Mouse (Mus musculus): Measurements from ENCODE around the gene Hsd17b14. TPM values are rescaled to one million over a fixed set of nuclear protein-coding genes. Genes with fewer than 3 reads are reported as not detected.

The Hsd17b14 gene
- 0.10 and 0.53 TPM in 2 replicates for polyA plus RNA-seq (2012; rRNA removed)

GRCm38 (mm10) chr7:45554744-45555143, at the start of gene Hsd17b14:
Gene Hsd17b14 (plus strand): TSS chr7:45554893.

GRCm38 (mm10) chr7:45509912-45510787, 44.5 kb upstream of the Hsd17b14 start, which contains the start of gene Nucb1:
Gene Nucb1 (minus strand): TSS chr7:45510406.

GRCm38 (mm10) chr7:45525809-45526473, 28.8 kb upstream of the Hsd17b14 start, which contains the start of the genes Ppp1r15a and Plekha4:
Gene Ppp1r15a (minus strand): TSS chr7:45526268.
Gene Plekha4 (plus strand): TSS chr7:45526330.

GRCm38 (mm10) chr7:45570103-45570741, 15.5 kb downstream of the Hsd17b14 start, which contains the start of gene Bcat2:
Gene Bcat2 (plus strand): TSS chr7:45570153.

GRCm38 (mm10) chr7:45617042-45617695, 62.5 kb downstream of the Hsd17b14 start, which contains the start of gene Fut1:
Gene Fut1 (plus strand): TSS chr7:45617289.

Other genes starting within 250 kb of the Hsd17b14 start
- gene Trpm4, start 221.1 kb upstream of the Hsd17b14 start, polyA plus RNA-seq (2012; rRNA removed) = 23.4 and 26.7 TPM in 2 replicates
- gene Hrc, start 219.6 kb upstream of the Hsd17b14 start, polyA plus RNA-seq (2012; rRNA removed) = 0.35 and 2.8 TPM in 2 replicates
- gene Ppfia3, start 187.9 kb upstream of the Hsd17b14 start, polyA plus RNA-seq (2012; rRNA removed) = 60.6 and 63.5 TPM in 2 replicates
- gene Lin7b, start 184.3 kb upstream of the Hsd17b14 start, polyA plus RNA-seq (2012; rRNA removed) = 59.8 and 63.1 TPM in 2 replicates
- 619 and 668 TPM in 2 replicates for gene Snrnp70, start 159.2 kb upstream of the Hsd17b14 start, polyA plus RNA-seq (2012; rRNA removed)
- gene Kcna7, start 149.2 kb upstream of the Hsd17b14 start, polyA plus RNA-seq (2012; rRNA removed) = 0.03 TPM in 1 of 2 replicates, not detected in the other
- gene Ntf5, start 141.2 kb upstream of the Hsd17b14 start, polyA plus RNA-seq (2012; rRNA removed) = 0.06 and 0.13 TPM in 2 replicates
- 0.31 and 0.66 TPM in 2 replicates for gene Lhb, start 134.1 kb upstream of the Hsd17b14 start, polyA plus RNA-seq (2012; rRNA removed)
- 23.7 and 24.0 TPM in 2 replicates for gene Gys1, start 120.0 kb upstream of the Hsd17b14 start, polyA plus RNA-seq (2012; rRNA removed)
- gene Ruvbl2, start 116.8 kb upstream of the Hsd17b14 start, polyA plus RNA-seq (2012; rRNA removed) = 114 and 117 TPM in 2 replicates
- 1,600 and 1,742 TPM in 2 replicates for gene Ftl1, start 95.0 kb upstream of the Hsd17b14 start, polyA plus RNA-seq (2012; rRNA removed)
- 176 and 188 TPM in 2 replicates for gene Bax, start 88.0 kb upstream of the Hsd17b14 start, polyA plus RNA-seq (2012; rRNA removed)
- 0.22 and 0.32 TPM in 2 replicates for gene Tulp2, start 73.0 kb upstream of the Hsd17b14 start, polyA plus RNA-seq (2012; rRNA removed)
- 0.17 TPM in 1 of 2 replicates, not detected in the other for gene Gm45808, start 68.1 kb upstream of the Hsd17b14 start, polyA plus RNA-seq (2012; rRNA removed)
- gene Dhdh, start 66.1 kb upstream of the Hsd17b14 start, polyA plus RNA-seq (2012; rRNA removed) = 3.0 and 3.2 TPM in 2 replicates
- gene Nucb1, start 44.5 kb upstream of the Hsd17b14 start, polyA plus RNA-seq (2012; rRNA removed) = 99.6 and 103 TPM in 2 replicates
- gene Ppp1r15a, start 28.6 kb upstream of the Hsd17b14 start, polyA plus RNA-seq (2012; rRNA removed) = 13.4 and 14.0 TPM in 2 replicates
- gene Plekha4, start 28.6 kb upstream of the Hsd17b14 start, polyA plus RNA-seq (2012; rRNA removed) = 2.4 and 6.4 TPM in 2 replicates
- 36.4 and 37.4 TPM in 2 replicates for gene Bcat2, start 15.3 kb downstream of the Hsd17b14 start, polyA plus RNA-seq (2012; rRNA removed)
- not detected in 2 replicates for gene Fgf21, start 60.6 kb downstream of the Hsd17b14 start, polyA plus RNA-seq (2012; rRNA removed)
- gene Fut1, start 62.4 kb downstream of the Hsd17b14 start, polyA plus RNA-seq (2012; rRNA removed) = 0.04 and 0.21 TPM in 2 replicates
- gene Izumo1, start 66.9 kb downstream of the Hsd17b14 start, polyA plus RNA-seq (2012; rRNA removed) = 0.10 and 0.19 TPM in 2 replicates
- 15.5 and 16.0 TPM in 2 replicates for gene Rasip1, start 72.6 kb downstream of the Hsd17b14 start, polyA plus RNA-seq (2012; rRNA removed)
- 2.7 and 4.2 TPM in 2 replicates for gene Mamstr, start 85.1 kb downstream of the Hsd17b14 start, polyA plus RNA-seq (2012; rRNA removed)
- gene Fut2, start 111.5 kb downstream of the Hsd17b14 start, polyA plus RNA-seq (2012; rRNA removed) = 0.06 and 0.07 TPM in 2 replicates
- 0.48 and 0.64 TPM in 2 replicates for gene Ntn5, start 129.1 kb downstream of the Hsd17b14 start, polyA plus RNA-seq (2012; rRNA removed)
- gene Sec1, start 139.5 kb downstream of the Hsd17b14 start, polyA plus RNA-seq (2012; rRNA removed) = 0.43 and 0.63 TPM in 2 replicates
- 162 and 178 TPM in 2 replicates for gene Car11, start 144.9 kb downstream of the Hsd17b14 start, polyA plus RNA-seq (2012; rRNA removed)
- 12.3 and 12.4 TPM in 2 replicates for gene Dbp, start 150.2 kb downstream of the Hsd17b14 start, polyA plus RNA-seq (2012; rRNA removed)
- 517 and 597 TPM in 2 replicates for gene Rpl18, start 160.6 kb downstream of the Hsd17b14 start, polyA plus RNA-seq (2012; rRNA removed)
- gene Sphk2, start 163.1 kb downstream of the Hsd17b14 start, polyA plus RNA-seq (2012; rRNA removed) = 24.6 and 26.1 TPM in 2 replicates
- 0.25 and 0.30 TPM in 2 replicates for gene Fam83e, start 166.3 kb downstream of the Hsd17b14 start, polyA plus RNA-seq (2012; rRNA removed)
- gene Spaca4, start 170.9 kb downstream of the Hsd17b14 start, polyA plus RNA-seq (2012; rRNA removed) = not detected in 2 replicates
- 215 and 251 TPM in 2 replicates for gene Lmtk3, start 228.8 kb downstream of the Hsd17b14 start, polyA plus RNA-seq (2012; rRNA removed)
- gene Sult2b1, start 229.8 kb downstream of the Hsd17b14 start, polyA plus RNA-seq (2012; rRNA removed) = 6.0 and 6.2 TPM in 2 replicates